Mouse (Mus musculus): Measurements from ENCODE around the gene Rab40c.

DNA sequence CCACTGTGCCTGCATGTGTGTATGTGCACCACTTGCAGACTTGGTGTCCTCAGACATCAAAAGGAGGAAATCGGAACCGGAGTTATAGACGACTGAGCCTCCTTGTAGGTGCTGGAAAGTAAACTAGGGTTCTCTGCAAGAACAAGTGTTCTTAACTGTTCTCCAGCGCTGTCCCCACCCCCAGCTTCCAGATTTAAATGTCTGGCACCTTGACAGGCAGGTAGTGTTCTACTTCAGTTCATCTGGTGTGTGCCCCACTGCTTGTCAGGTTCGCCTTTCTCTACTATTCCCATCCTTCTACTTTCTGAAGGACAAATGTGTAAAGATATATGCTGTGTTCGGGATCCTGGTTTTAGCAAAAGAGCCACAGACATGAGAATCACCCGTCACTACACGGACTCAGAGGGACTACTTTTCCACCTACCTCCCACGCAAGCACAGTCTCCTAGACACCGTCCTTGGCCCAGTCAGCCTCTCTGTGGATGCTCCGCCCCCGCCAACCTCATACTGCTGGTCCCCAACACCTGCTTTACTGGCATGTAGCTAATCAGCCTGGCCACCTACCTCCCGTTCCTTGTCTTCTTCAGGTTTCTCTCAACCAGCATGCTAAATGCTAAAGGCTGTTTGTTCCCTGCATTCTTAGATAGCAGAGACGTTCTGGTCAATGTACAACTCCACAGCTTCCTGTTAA lies 6.2 kb downstream of the Rab40c start:
- no peak for TF ChIP-seq POLR2A (IDR thresholded peaks at IDR 0.05; ENCODE audit: insufficient read length, low read depth)
- no peak for TF ChIP-seq E2F4 (IDR thresholded peaks at IDR 0.05; ENCODE audit: insufficient read depth)
- TF ChIP-seq MAX (IDR thresholded peaks at IDR 0.05; ENCODE audit: low read depth) = no peak
- no peak for TF ChIP-seq POLR2AphosphoS2 (IDR thresholded peaks at IDR 0.05; ENCODE audit: insufficient read length, low read depth)
- no peak for TF ChIP-seq USF1 (IDR thresholded peaks at IDR 0.05; ENCODE audit: low read depth)
- no peak for TF ChIP-seq REST (IDR thresholded peaks at IDR 0.05; ENCODE audit: insufficient read depth, insufficient read length)
- TF ChIP-seq TCF12 (IDR thresholded peaks at IDR 0.05; ENCODE audit: insufficient read depth, poor library complexity, severe bottlenecking) = no peak
- TF ChIP-seq SRF (IDR thresholded peaks at IDR 0.05; ENCODE audit: control insufficient read depth, insufficient read length, low read depth) = no peak
